Mouse (Mus musculus) testis, adult 2 months (tissue): Measurements from ENCODE around the gene 4930558C23Rik.
"Not testable (repeated sequence)": the region's sequence is repeated elsewhere in the genome, so short reads cannot be mapped to it uniquely, and the experiment has no call there.

ENCODE experiments used
- CTCF ChIP-seq: fragments of 200-500 bp; IDR thresholded peaks from 2 replicates; pipeline ENCODE4 v1.5.1; 2012; ENCODE audit warnings: low read depth, mild to moderate bottlenecking, inconsistent platforms, low read length, moderate library complexity; ENCODE audit not compliant: control insufficient read depth, insufficient read depth, insufficient replicate concordance
- POLR2A ChIP-seq: fragments of 200-500 bp; IDR thresholded peaks from 2 replicates; pipeline ENCODE4 v1.6.1; 2012; ENCODE audit warnings: low read depth, mild to moderate bottlenecking, inconsistent platforms, low read length, moderate library complexity; ENCODE audit not compliant: control insufficient read depth

- not testable (repeated sequence) for TF ChIP-seq CTCF, POLR2A
Measured at GRCm38 (mm10) chr3:95427891-95428238, 25.2 kb upstream of the 4930558C23Rik start.
